Mouse (Mus musculus): ENCODE measurements around the gene Slc30a2. TPM values are rescaled to one million over a fixed set of nuclear protein-coding genes. Genes with fewer than 3 reads are reported as not detected.
"Not testable (repeated sequence)": the region's sequence is repeated elsewhere in the genome, so short reads cannot be mapped to it uniquely, and the experiment has no call there.

The Slc30a2 gene
- polyA plus RNA-seq, 1 experiment from 2014 or later = not detected

DNA sequence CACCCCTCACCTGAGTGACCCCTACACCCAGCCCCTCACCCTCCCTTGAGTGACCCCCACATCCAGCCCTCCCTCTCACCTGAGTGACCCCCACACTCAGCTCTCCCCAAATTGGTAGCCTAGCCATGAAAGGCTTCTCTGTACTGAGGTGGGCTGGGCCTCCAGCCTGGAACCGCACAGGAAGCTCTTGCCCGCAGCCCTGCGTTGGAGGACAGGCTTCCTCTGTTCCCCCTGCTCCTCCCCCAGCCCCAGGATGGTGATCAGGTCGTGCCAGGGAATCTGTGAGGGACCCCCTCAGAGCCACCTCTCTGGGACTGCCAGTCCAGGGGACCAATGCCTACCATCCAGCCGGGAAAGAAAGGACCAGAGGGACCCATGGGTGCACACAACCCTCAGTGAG is 22.3 kb downstream of the Slc30a2 start:
- Histone ChIP-seq H3K4me3 (no peak overlapping the region), H3K4me2 (replicated peaks) (no peak overlapping the region), H3K4me1 (no peaks in the 10 kb centered on the region), H3K27me3 (peaks cover 63% of the 10 kb centered on the region), H3K9ac (no peak overlapping the region), H3K36me3 (no peaks in the 10 kb centered on the region), H3K9me3 (replicated peaks) (no peaks in the 10 kb centered on the region), H3K27ac (no peak overlapping the region)
- ATAC-seq (ENCODE audit: low FRiP score) = no peak; the same call in 1 of the 2 replicates
- WGBS = 42% methylated on average over 5 of the region's 5 CpGs

GRCm38 (mm10) chr4:134370649-134371221 is 27.8 kb downstream of the Slc30a2 start:
- peak overlapping the region; percentile 55 for H3K4me3 ChIP-seq
- no peak overlapping the region for H3K9ac ChIP-seq
- H3K4me2 ChIP-seq (replicated peaks) = peak overlapping the region; percentile 97
- no peak overlapping the region for H3K27ac ChIP-seq
- H3K36me3 ChIP-seq = no peaks in the 10 kb centered on the region
- no peaks in the 10 kb centered on the region for H3K9me3 ChIP-seq (replicated peaks)
- peaks cover 60% of the 10 kb centered on the region for H3K27me3 ChIP-seq
- ATAC-seq (ENCODE audit: low FRiP score) = no peak
- WGBS = under 1% methylated on average over 18 of the region's 18 CpGs
- H3K4me1 ChIP-seq = peaks cover 19% of the 10 kb centered on the region

GRCm38 (mm10) chr4:134371316-134371855 is 28.4 kb downstream of the Slc30a2 start:
- peaks cover 19% of the 10 kb centered on the region for H3K4me1 ChIP-seq
- H3K27ac ChIP-seq = no peak overlapping the region
- under 1% methylated on average over 17 of the region's 17 CpGs for WGBS
- H3K36me3 ChIP-seq = no peaks in the 10 kb centered on the region
- peak overlapping the region; percentile 55 for H3K4me3 ChIP-seq
- H3K4me2 ChIP-seq (replicated peaks) = peak overlapping the region; percentile 97
- no peak for ATAC-seq (ENCODE audit: low FRiP score)
- H3K9me3 ChIP-seq (replicated peaks) = no peaks in the 10 kb centered on the region
- no peak overlapping the region; the same call in 1 of the 2 replicates for H3K9ac ChIP-seq
- H3K27me3 ChIP-seq = peaks cover 59% of the 10 kb centered on the region

GRCm38 (mm10) chr4:134372294-134372747 is 29.3 kb downstream of the Slc30a2 start:
- Histone ChIP-seq H3K9ac (peak overlapping the region; percentile 61), H3K4me3 (peak overlapping the region; percentile 55), H3K27me3 (peaks cover 56% of the 10 kb centered on the region), H3K27ac (no peak overlapping the region), H3K9me3 (replicated peaks) (no peaks in the 10 kb centered on the region), H3K4me2 (replicated peaks) (peak overlapping the region; percentile 97), H3K36me3 (no peaks in the 10 kb centered on the region), H3K4me1 (peaks cover 19% of the 10 kb centered on the region)
- under 1% methylated on average over 16 of the region's 16 CpGs for WGBS
- ATAC-seq (ENCODE audit: low FRiP score) = peak; percentile 76

- H3K4me3 ChIP-seq = no peak overlapping the region
- no peaks in the 10 kb centered on the region for H3K9me3 ChIP-seq (replicated peaks)
- peaks cover 46% of the 10 kb centered on the region for H3K27me3 ChIP-seq
- H3K9ac ChIP-seq = no peak overlapping the region
- no peaks in the 10 kb centered on the region for H3K36me3 ChIP-seq
- no peak overlapping the region for H3K27ac ChIP-seq
- ATAC-seq (ENCODE audit: low FRiP score) = no peak
- H3K4me2 ChIP-seq (replicated peaks) = no peak overlapping the region
- H3K4me1 ChIP-seq = peaks cover 24% of the 10 kb centered on the region
- 86% methylated on average over 8 of the region's 8 CpGs for WGBS
These were observed 30.3 kb downstream of the Slc30a2 start for GRCm38 (mm10) chr4:134373295-134373694.

GRCm38 (mm10) chr4:134374306-134374705 is 31.3 kb downstream of the Slc30a2 start:
- 55% methylated on average over 1 of the region's 1 CpGs for WGBS
- H3K27me3 ChIP-seq = peaks cover 36% of the 10 kb centered on the region
- peaks cover 25% of the 10 kb centered on the region for H3K4me1 ChIP-seq
- no peak overlapping the region for H3K9ac ChIP-seq
- no peak for ATAC-seq (ENCODE audit: low FRiP score)
- no peak overlapping the region for H3K4me3 ChIP-seq
- H3K27ac ChIP-seq = no peak overlapping the region
- no peaks in the 10 kb centered on the region for H3K9me3 ChIP-seq (replicated peaks)
- no peaks in the 10 kb centered on the region for H3K36me3 ChIP-seq
- H3K4me2 ChIP-seq (replicated peaks) = no peak overlapping the region

DNA sequence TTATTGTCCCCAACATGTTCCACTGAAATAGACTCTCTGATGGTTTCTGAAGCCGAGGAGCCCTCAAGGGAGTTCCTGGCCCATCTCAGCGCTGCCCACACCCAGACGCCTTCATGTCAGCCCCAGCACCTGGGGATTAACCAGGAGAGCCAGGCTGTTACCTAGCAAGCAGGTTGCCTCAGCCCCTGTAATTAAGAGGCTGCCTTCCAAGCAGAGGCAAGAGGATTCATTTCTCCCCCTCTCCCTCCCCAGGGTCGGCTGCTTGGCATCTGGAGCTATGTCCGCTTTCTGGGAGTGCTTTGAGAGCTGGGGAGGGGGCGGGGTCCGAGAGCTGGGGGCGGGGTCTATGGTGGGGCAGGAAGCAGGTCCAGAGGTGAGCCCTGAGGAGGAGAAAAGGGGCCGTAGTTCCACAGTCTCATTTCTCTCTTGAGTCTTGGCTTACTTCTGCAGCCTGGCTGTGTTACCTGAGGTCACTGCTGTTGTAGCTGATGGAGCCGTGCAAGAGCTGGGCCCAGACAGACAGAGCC is 35.2 kb downstream of the Slc30a2 start:
- H3K27ac ChIP-seq = no peak overlapping the region
- ATAC-seq (ENCODE audit: low FRiP score) = no peak
- 34% methylated on average over 10 of the region's 10 CpGs for WGBS
- H3K9ac ChIP-seq = no peak overlapping the region
- no peaks in the 10 kb centered on the region for H3K9me3 ChIP-seq (replicated peaks)
- no peak overlapping the region for H3K4me2 ChIP-seq (replicated peaks)
- no peaks in the 10 kb centered on the region for H3K36me3 ChIP-seq
- no peak overlapping the region for H3K4me3 ChIP-seq
- H3K4me1 ChIP-seq = peaks cover 6% of the 10 kb centered on the region; the same call in 1 of the 2 replicates
- peaks cover 8% of the 10 kb centered on the region; the same call in 1 of the 2 replicates for H3K27me3 ChIP-seq

DNA sequence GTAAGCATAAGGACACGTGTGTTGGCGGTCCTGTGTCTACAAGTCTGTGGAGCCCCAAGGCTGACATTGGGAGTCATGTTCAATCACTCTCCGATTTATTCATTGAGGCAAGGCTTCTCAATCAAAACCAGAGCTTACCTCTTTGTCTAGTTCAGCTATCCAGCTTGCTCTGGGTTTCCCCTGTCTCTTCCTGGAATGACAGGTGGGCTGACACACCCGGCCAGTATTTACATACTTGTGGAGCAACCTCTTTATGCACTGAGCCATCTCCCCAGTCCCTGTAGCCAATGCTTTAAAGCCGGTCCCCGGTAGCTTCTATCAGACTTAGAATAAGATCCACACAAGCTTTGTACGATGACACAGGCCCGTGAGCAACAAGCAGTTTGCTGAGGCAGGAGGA is 36.5 kb downstream of the Slc30a2 start:
- no peaks in the 10 kb centered on the region for H3K36me3 ChIP-seq
- ATAC-seq (ENCODE audit: low FRiP score) = no peak
- WGBS = 83% methylated on average over 8 of the region's 8 CpGs
- H3K4me3 ChIP-seq = no peak overlapping the region
- no peak overlapping the region for H3K9ac ChIP-seq
- peaks cover 6% of the 10 kb centered on the region; the same call in 1 of the 2 replicates for H3K4me1 ChIP-seq
- no peak overlapping the region for H3K27ac ChIP-seq
- peaks cover 3% of the 10 kb centered on the region; the same call in 1 of the 2 replicates for H3K27me3 ChIP-seq
- H3K4me2 ChIP-seq (replicated peaks) = no peak overlapping the region
- H3K9me3 ChIP-seq (replicated peaks) = no peaks in the 10 kb centered on the region

DNA sequence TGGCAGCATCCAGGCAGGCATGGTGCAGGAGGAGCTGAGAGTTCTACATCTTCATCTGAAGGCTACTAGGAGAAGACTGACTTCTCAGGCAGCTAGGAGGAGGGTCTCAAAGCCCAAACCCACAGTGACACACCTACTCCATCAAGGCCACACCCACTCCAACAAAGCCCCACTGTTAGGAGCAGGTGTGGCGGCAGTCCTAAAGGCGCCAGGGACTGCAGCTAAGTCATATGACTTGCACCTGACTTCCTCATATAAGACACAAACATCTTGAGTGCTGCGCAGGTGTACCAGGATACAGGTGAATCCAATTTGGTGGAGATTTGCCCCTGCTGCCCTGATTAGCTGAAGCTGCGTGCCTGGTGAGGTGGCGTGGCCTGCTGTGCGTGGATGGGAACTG is 40.8 kb downstream of the Slc30a2 start, which contains the start of gene Extl1:
Extl1 (minus strand) TSS at position 101 of the 400 bp plus-strand sequence.
- not testable (repeated sequence) for H3K27me3 ChIP-seq; H3K4me2 ChIP-seq (replicated peaks); H3K36me3 ChIP-seq; H3K9me3 ChIP-seq (replicated peaks); H3K4me3 ChIP-seq; H3K4me1 ChIP-seq; ATAC-seq (ENCODE audit: low FRiP score); H3K9ac ChIP-seq; H3K27ac ChIP-seq
- WGBS = 100% methylated on average over 2 of the region's 6 CpGs

DNA sequence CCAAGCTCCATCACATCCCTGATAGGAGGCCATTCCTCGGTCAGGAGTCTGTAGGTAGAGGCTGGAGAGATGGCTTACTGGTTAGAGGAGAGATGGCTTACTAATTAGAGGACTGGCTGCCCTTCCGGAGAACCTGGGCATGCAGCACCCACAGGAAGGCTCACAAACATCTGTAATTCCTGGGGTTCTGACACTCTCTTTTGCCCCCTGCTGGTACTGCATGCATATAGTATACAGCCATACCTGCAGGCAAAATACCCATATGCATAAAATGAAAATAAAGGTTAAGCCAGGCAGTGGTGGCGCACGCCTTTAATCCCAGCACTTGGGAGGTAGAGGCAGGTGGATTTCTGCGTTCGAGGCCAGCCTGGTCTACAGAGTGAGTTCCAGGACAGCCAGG is 44.3 kb downstream of the Slc30a2 start:
- Histone ChIP-seq H3K9me3 (replicated peaks) (no peaks in the 10 kb centered on the region), H3K4me2 (replicated peaks) (no peak overlapping the region), H3K9ac (no peak overlapping the region), H3K4me3 (no peak overlapping the region), H3K27me3 (no peaks in the 10 kb centered on the region), H3K4me1 (peaks cover under 1% of the 10 kb centered on the region; the same call in 1 of the 2 replicates), H3K27ac (no peak overlapping the region), H3K36me3 (no peaks in the 10 kb centered on the region)
- ATAC-seq (ENCODE audit: low FRiP score) = no peak
- 69% methylated on average over 6 of the region's 6 CpGs for WGBS

- WGBS = 21% methylated on average over 5 of the region's 5 CpGs
- Histone ChIP-seq H3K9ac (no peak overlapping the region), H3K9me3 (replicated peaks) (no peaks in the 10 kb centered on the region), H3K4me2 (replicated peaks) (no peak overlapping the region), H3K36me3 (no peaks in the 10 kb centered on the region), H3K4me3 (no peak overlapping the region), H3K27me3 (no peaks in the 10 kb centered on the region), H3K27ac (no peak overlapping the region), H3K4me1 (peaks cover 6% of the 10 kb centered on the region; the same call in 1 of the 2 replicates)
- no peak for ATAC-seq (ENCODE audit: low FRiP score)
These were observed 45.4 kb downstream of the Slc30a2 start for GRCm38 (mm10) chr4:134388397-134388796.

GRCm38 (mm10) chr4:134391636-134392035 is 48.7 kb downstream of the Slc30a2 start:
- no peak for ATAC-seq (ENCODE audit: low FRiP score)
- no peaks in the 10 kb centered on the region for H3K36me3 ChIP-seq

More at GRCm38 (mm10) chr4:134391636-134392035, 48.7 kb downstream of the Slc30a2 start:
- no peak overlapping the region for H3K4me3 ChIP-seq
- H3K4me1 ChIP-seq = peaks cover 8% of the 10 kb centered on the region
- H3K4me2 ChIP-seq (replicated peaks) = no peak overlapping the region
- no peaks in the 10 kb centered on the region for H3K27me3 ChIP-seq
- H3K27ac ChIP-seq = no peak overlapping the region
- 92% methylated on average over 1 of the region's 1 CpGs for WGBS
- no peak overlapping the region for H3K9ac ChIP-seq
- no peaks in the 10 kb centered on the region for H3K9me3 ChIP-seq (replicated peaks)
